Mouse (Mus musculus): ENCODE measurements around the gene Ipo13. TPM values are rescaled to one million over a fixed set of nuclear protein-coding genes. Genes with fewer than 3 reads are reported as not detected.

The Ipo13 gene
- polyA plus RNA-seq, 1 experiment from 2014 or later: 46.0 TPM

Other genes with a start within 250 kb of the Ipo13 start
- gene Dmap1, start 232.7 kb downstream of the Ipo13 start, polyA plus RNA-seq (2015; fragmentation: Nextera tagmentation; extraction: Ambion mirVana): 73.0 and 77.1 TPM in 2 replicates
- not detected in 2 replicates for gene Gm12845, start 190.6 kb downstream of the Ipo13 start, polyA plus RNA-seq (2015; fragmentation: Nextera tagmentation; extraction: Ambion mirVana)
- not detected in 2 replicates for gene Klf17, start 149.4 kb downstream of the Ipo13 start, polyA plus RNA-seq (2015; fragmentation: Nextera tagmentation; extraction: Ambion mirVana)
- gene Slc6a9, start 80.5 kb downstream of the Ipo13 start, polyA plus RNA-seq (2015; fragmentation: Nextera tagmentation; extraction: Ambion mirVana): 12.7 and 12.9 TPM in 2 replicates
- gene Ccdc24, start 42.4 kb downstream of the Ipo13 start, polyA plus RNA-seq (2015; fragmentation: Nextera tagmentation; extraction: Ambion mirVana): 1.9 and 2.3 TPM in 2 replicates
- 33.8 and 38.7 TPM in 2 replicates for gene B4galt2, start 31.5 kb downstream of the Ipo13 start, polyA plus RNA-seq (2015; fragmentation: Nextera tagmentation; extraction: Ambion mirVana)
- gene Atp6v0b, start 27.7 kb downstream of the Ipo13 start, polyA plus RNA-seq (2015; fragmentation: Nextera tagmentation; extraction: Ambion mirVana): 183 and 186 TPM in 2 replicates
- gene Dph2, start 23.0 kb downstream of the Ipo13 start, polyA plus RNA-seq (2015; fragmentation: Nextera tagmentation; extraction: Ambion mirVana): 19.2 and 20.2 TPM in 2 replicates
- gene Artn, start 14.8 kb upstream of the Ipo13 start, polyA plus RNA-seq (2015; fragmentation: Nextera tagmentation; extraction: Ambion mirVana): 3.1 and 3.6 TPM in 2 replicates
- gene St3gal3, start 219.9 kb upstream of the Ipo13 start, polyA plus RNA-seq (2015; fragmentation: Nextera tagmentation; extraction: Ambion mirVana): 9.8 and 10.0 TPM in 2 replicates

Data from embryonic facial prominence, embryonic 13.5 days (tissue).